Mouse (Mus musculus) large intestine, adult 2 months (tissue): ENCODE data around the gene Hoxd11. TPM values are rescaled to one million over a fixed set of nuclear protein-coding genes. Genes with fewer than 3 reads are reported as not detected.

ENCODE experiments used
- DNase-seq: peaks from one replicate; pipeline ENCODE4 v3.0.0-alpha.2; 2012; ENCODE audit warnings: low read depth, low spot score
- WGBS: fragments of 180-500 bp; shearing (Covaris S2); methylation state at CpG from one replicate; pipeline ENCODE4 v1.1.7; 2018; 5-methylcytosine and 5-hydroxymethylcytosine counted together
- polyA plus RNA-seq: library from polyadenylated mRNA; depleted of rRNA; stranded (reverse); fragments of >200 nt; gene quantifications from 2 replicates; pipeline ENCODE4 v1.2.3, GENCODE M21; 2012

The Hoxd11 gene
- polyA plus RNA-seq, 1 experiment: not detected

GRCm38 (mm10) chr2:74661685-74662084, 17.7 kb upstream of the Hoxd11 start:
- no peak for DNase-seq
- 5% methylated on average over 14 of the region's 14 CpGs for WGBS

GRCm38 (mm10) chr2:74663291-74663925, 15.9 kb upstream of the Hoxd11 start:
- WGBS: 7% methylated on average over 18 of the region's 18 CpGs
- no peak for DNase-seq

GRCm38 (mm10) chr2:74666411-74666810, 12.9 kb upstream of the Hoxd11 start:
- 26% methylated on average over 7 of the region's 7 CpGs for whole genome bisulfite sequencing
- no peak for DNase-seq

- DNase-seq: no peak
- 8% methylated on average over 36 of the region's 36 CpGs for WGBS
Observed at GRCm38 (mm10) chr2:74667191-74667841, 12.0 kb upstream of the Hoxd11 start.

GRCm38 (mm10) chr2:74667842-74668357, 11.5 kb upstream of the Hoxd11 start, which contains the start of gene Hoxd13:
TSS of gene Hoxd13 (plus strand) at chr2:74668310.
- no peak for DNase-seq
- under 1% methylated on average over 49 of the region's 51 CpGs for WGBS

- no peak for DNase-seq
- 2% methylated on average over 65 of the region's 74 CpGs for WGBS
Observed at GRCm38 (mm10) chr2:74668370-74669229, 10.8 kb upstream of the Hoxd11 start.

- DNase-seq: no peak
- 3% methylated on average over 3 of the region's 3 CpGs for WGBS
Observed at GRCm38 (mm10) chr2:74669230-74669578, 10.2 kb upstream of the Hoxd11 start.

- no peak for DNase-seq
- WGBS: 12% methylated on average over 14 of the region's 14 CpGs
Observed at GRCm38 (mm10) chr2:74669650-74670235, 9.6 kb upstream of the Hoxd11 start.

- DNase-seq: no peak
- WGBS: 46% methylated on average over 3 of the region's 3 CpGs
Observed at GRCm38 (mm10) chr2:74670632-74671188, 8.6 kb upstream of the Hoxd11 start.

- WGBS: 48% methylated on average over 5 of the region's 5 CpGs
- DNase-seq: no peak
Observed at GRCm38 (mm10) chr2:74671847-74672246, 7.5 kb upstream of the Hoxd11 start.

GRCm38 (mm10) chr2:74672481-74673362, 6.6 kb upstream of the Hoxd11 start:
- 18% methylated on average over 40 of the region's 40 CpGs for WGBS

GRCm38 (mm10) chr2:74673835-74674425, 5.4 kb upstream of the Hoxd11 start:
- no peak for DNase-seq
- WGBS: 29% methylated on average over 24 of the region's 24 CpGs

More at GRCm38 (mm10) chr2:74672481-74673362, 6.6 kb upstream of the Hoxd11 start:
- no peak for DNase-seq

GRCm38 (mm10) chr2:74674881-74675665, 4.3 kb upstream of the Hoxd11 start, which contains the start of gene Hoxd12:
TSS of gene Hoxd12 (plus strand) at chr2:74675013.
- 19% methylated on average over 47 of the region's 47 CpGs for WGBS
- no peak for DNase-seq

- WGBS: 41% methylated on average over 24 of the region's 24 CpGs
- no peak for DNase-seq
Observed at GRCm38 (mm10) chr2:74675666-74676282, 3.6 kb upstream of the Hoxd11 start.

GRCm38 (mm10) chr2:74676376-74677052, 2.8 kb upstream of the Hoxd11 start:
- no peak for DNase-seq
- WGBS: 46% methylated on average over 9 of the region's 9 CpGs

- no peak for DNase-seq
- WGBS: 64% methylated on average over 2 of the region's 2 CpGs
Observed at GRCm38 (mm10) chr2:74677106-74677505, 2.3 kb upstream of the Hoxd11 start.

GRCm38 (mm10) chr2:74679596-74679971, 227 bp downstream of the Hoxd11 start:
- no peak for DNase-seq
- 4% methylated on average over 26 of the region's 26 CpGs for WGBS
